Mouse (Mus musculus) embryonic facial prominence, embryonic 14.5 days (tissue): ENCODE measurements around the gene Lztr1. TPM values are rescaled to one million over a fixed set of nuclear protein-coding genes. Genes with fewer than 3 reads are reported as not detected.
"Not testable (repeated sequence)": the region's sequence is repeated elsewhere in the genome, so short reads cannot be mapped to it uniquely, and the experiment has no call there.

Experiments
- ATAC-seq: fragments of 200-750 bp; cut with Nextera tagmentation; 2 replicates; pipeline ENCODE4 v1.8.0; 2017; ENCODE audit warnings: low read depth, moderate number of reproducible peaks, moderate TSS enrichment
- DNase-seq: peaks from one replicate; pipeline ENCODE4 v3.0.0-alpha.2; 2015; ENCODE audit warnings: low spot score
- H3K27ac ChIP-seq: fragments of 300-500 bp; sonication (generic); replicated peaks from 2 replicates; pipeline ENCODE4 v1.5.1; 2014; ENCODE audit warnings: low read depth, mild to moderate bottlenecking, low read length, moderate library complexity
- H3K27me3 ChIP-seq: fragments of 300-500 bp; sonication (generic); replicated peaks from 2 replicates; pipeline ENCODE4 v1.6.1; 2014; ENCODE audit warnings: low read length; ENCODE audit not compliant: control insufficient read depth, insufficient read depth
- H3K36me3 ChIP-seq: fragments of 300-500 bp; sonication (generic); 2 replicates; pipeline ENCODE4 v1.6.1; 2014; ENCODE audit warnings: low read length, mixed read lengths; ENCODE audit not compliant: control insufficient read depth, insufficient read depth
- H3K4me1 ChIP-seq: fragments of 300-500 bp; sonication (generic); 2 replicates; pipeline ENCODE4 v1.6.1; 2014; ENCODE audit warnings: antibody characterized with exemption, low read length; ENCODE audit not compliant: control insufficient read depth, insufficient read depth
- H3K4me2 ChIP-seq: fragments of 300-500 bp; sonication (generic); 2 replicates; pipeline ENCODE4 v1.6.1; 2014; ENCODE audit warnings: low read depth, mild to moderate bottlenecking, low read length, moderate library complexity, mixed read lengths
- H3K4me3 ChIP-seq: fragments of 300-500 bp; sonication (generic); 2 replicates; pipeline ENCODE4 v1.5.1; 2014; ENCODE audit warnings: low read depth, mild to moderate bottlenecking, low read length
- H3K9ac ChIP-seq: fragments of 300-500 bp; sonication (generic); 2 replicates; pipeline ENCODE4 v1.6.1; 2014; ENCODE audit warnings: low read depth, mild to moderate bottlenecking, low read length, moderate library complexity, mixed read lengths
- H3K9me3 ChIP-seq: fragments of 300-500 bp; sonication (generic); 2 replicates; pipeline ENCODE4 v1.6.1; 2016; ENCODE audit warnings: low read length; ENCODE audit not compliant: control insufficient read depth
- WGBS: fragments of 180-500 bp; shearing (Covaris S2); extraction: QIAGEN DNeasy Blood & Tissue Kit; methylation state at CpG from one replicate; pipeline ENCODE4 v1.1.7; 2014; 5-methylcytosine and 5-hydroxymethylcytosine counted together
- polyA plus RNA-seq: library from polyadenylated mRNA; unstranded; fragments of >200 nt; fragmentation: Nextera tagmentation; extraction: Ambion mirVana; gene quantifications from 2 replicates; pipeline ENCODE4 v1.2.1, GENCODE M21; 2014

Gene Lztr1
- polyA plus RNA-seq, 1 experiment from 2014 or later, result 77.2 TPM

DNA sequence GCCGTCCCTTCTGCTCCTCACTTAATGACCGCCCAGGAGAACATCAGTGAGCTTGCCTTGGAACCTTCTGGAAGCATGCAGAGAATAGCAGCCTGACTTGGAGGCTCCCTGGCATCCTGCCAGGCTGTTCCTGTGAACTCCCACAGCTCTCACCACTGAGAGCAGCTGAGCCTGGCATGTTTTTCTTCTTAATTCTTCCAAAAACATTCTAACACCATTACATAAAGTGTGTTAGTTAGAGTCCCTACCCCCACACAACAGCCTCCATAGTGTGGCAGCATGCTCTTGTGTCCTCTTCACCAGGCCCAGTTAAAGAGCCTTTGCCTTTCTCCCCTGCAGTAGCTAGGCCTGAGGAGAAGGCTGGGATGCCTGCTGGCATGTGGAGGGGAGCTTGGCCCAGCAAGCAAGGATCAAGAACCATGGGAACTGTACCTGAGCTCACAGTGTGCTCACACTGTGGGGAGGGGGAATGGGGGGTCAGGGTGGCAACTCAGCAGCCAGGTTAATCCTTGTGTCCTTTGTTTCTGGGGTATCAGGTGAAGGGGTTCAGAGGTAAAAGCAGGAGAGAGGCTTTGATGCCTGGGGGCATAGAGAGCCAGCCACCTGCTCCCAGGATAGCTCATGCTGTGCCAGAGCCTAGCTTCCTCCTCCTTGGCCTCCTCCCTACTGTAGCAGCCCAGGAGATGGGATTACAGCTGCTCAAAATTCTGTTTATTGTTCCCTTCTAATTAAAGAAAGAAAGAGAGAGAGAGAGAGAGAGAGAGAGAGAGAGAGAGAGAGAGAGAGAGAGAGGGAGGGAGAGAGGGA lies 11.8 kb upstream of the Lztr1 start:
- ATAC-seq, result peak; percentile 80
- H3K9ac ChIP-seq, result no peak overlapping the region
- WGBS, result 74% methylated on average over 2 of the region's 2 CpGs

GRCm38 (mm10) chr16:17499249-17499883 lies 9.1 kb upstream of the Lztr1 start:
- Histone ChIP-seq H3K9me3 (no peaks in the 10 kb centered on the region), H3K36me3 (no peaks in the 10 kb centered on the region), H3K9ac (no peak overlapping the region), H3K4me1 (0 out of 2 replicates have a peak, but pooled peaks cover 9% of the 10 kb centered on the region), H3K27me3 (no peaks in the 10 kb centered on the region), H3K4me3 (no peak overlapping the region), H3K4me2 (no peak overlapping the region), H3K27ac (no peak overlapping the region)
- DNase-seq (no peak), ATAC-seq (peak; percentile 44; the same call in 1 of the 2 replicates)
- WGBS, result 36% methylated on average over 10 of the region's 10 CpGs

More for the DNA sequence above, 11.8 kb upstream of the Lztr1 start:
- Histone ChIP-seq H3K27me3 (no peaks in the 10 kb centered on the region), H3K4me3 (no peak overlapping the region), H3K4me2 (no peak overlapping the region), H3K36me3 (no peaks in the 10 kb centered on the region), H3K27ac (no peak overlapping the region), H3K4me1 (0 out of 2 replicates have a peak, but pooled peaks cover 9% of the 10 kb centered on the region), H3K9me3 (no peaks in the 10 kb centered on the region)
- DNase-seq, result peak; percentile 88

- no peaks in the 10 kb centered on the region for H3K4me1 ChIP-seq
- WGBS, result 74% methylated on average over 4 of the region's 4 CpGs
- no peak overlapping the region for H3K4me3 ChIP-seq
- H3K4me2 ChIP-seq, result no peak overlapping the region
- H3K9me3 ChIP-seq, result no peaks in the 10 kb centered on the region
- H3K36me3 ChIP-seq, result no peaks in the 10 kb centered on the region
- no peak overlapping the region for H3K27ac ChIP-seq
- no peak for ATAC-seq
- no peak for DNase-seq
- H3K27me3 ChIP-seq, result no peaks in the 10 kb centered on the region
- H3K9ac ChIP-seq, result no peak overlapping the region
Measured at GRCm38 (mm10) chr16:17502681-17503080, 5.8 kb upstream of the Lztr1 start.

DNA sequence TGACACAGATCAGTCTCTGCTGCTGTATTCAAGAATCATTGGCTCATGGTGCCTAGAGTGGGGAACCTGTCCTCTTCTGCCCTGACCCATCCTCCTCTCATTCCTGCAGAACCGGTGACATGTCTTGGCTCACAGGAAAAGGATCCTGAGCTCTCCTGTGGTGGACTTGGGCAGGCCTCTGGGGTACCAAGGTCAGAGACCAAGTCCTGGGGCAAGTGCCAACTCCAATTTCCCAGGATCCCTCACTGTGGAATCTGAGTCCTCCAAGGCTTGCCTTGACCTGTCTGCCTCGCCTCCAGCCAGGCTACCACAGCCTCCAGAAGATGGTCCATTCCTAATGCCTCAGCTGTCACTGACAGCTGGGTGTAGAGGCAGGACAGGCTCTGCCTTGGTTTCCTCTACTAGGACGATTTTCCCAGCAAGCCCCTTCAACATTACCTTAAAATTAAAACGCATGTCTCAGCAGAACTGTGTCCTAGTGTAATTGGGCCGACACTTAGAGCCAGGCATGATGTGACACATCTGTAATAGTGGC lies 1.4 kb upstream of the Lztr1 start:
- Histone ChIP-seq H3K9me3 (no peaks in the 10 kb centered on the region), H3K4me2 (no peak overlapping the region), H3K4me3 (no peak overlapping the region), H3K27ac (no peak overlapping the region), H3K4me1 (peaks cover 10% of the 10 kb centered on the region), H3K36me3 (peaks cover 9% of the 10 kb centered on the region), H3K27me3 (no peaks in the 10 kb centered on the region), H3K9ac (no peak overlapping the region)
- ATAC-seq (no peak), DNase-seq (no peak)
- 81% methylated on average over 5 of the region's 5 CpGs for WGBS

GRCm38 (mm10) chr16:17508031-17508430 lies 457 bp upstream of the Lztr1 start:
- not testable (repeated sequence) for ATAC-seq, H3K9me3 ChIP-seq, DNase-seq, H3K27me3 ChIP-seq
- WGBS, result 27% methylated on average over 3 of the region's 3 CpGs
- H3K4me3 ChIP-seq, result peak overlapping the region; percentile 83
- peak overlapping the region; percentile 87 for H3K4me2 ChIP-seq
- peaks cover 18% of the 10 kb centered on the region for H3K36me3 ChIP-seq
- H3K27ac ChIP-seq, result peak overlapping the region; percentile 94
- peak overlapping the region; percentile 74 for H3K9ac ChIP-seq
- peaks cover 10% of the 10 kb centered on the region for H3K4me1 ChIP-seq

GRCm38 (mm10) chr16:17509240-17509597 lies 731 bp downstream of the Lztr1 start:
- DNase-seq (no peak), ATAC-seq (no peak; the same call in 1 of the 2 replicates)
- peak overlapping the region; percentile 94 for H3K27ac ChIP-seq
- peaks cover 28% of the 10 kb centered on the region for H3K36me3 ChIP-seq
- WGBS, result 13% methylated on average over 9 of the region's 9 CpGs
- H3K4me3 ChIP-seq, result peak overlapping the region; percentile 83
- H3K4me2 ChIP-seq, result peak overlapping the region; percentile 87
- no peaks in the 10 kb centered on the region for H3K27me3 ChIP-seq
- H3K9me3 ChIP-seq, result no peaks in the 10 kb centered on the region
- peaks cover 10% of the 10 kb centered on the region for H3K4me1 ChIP-seq
- H3K9ac ChIP-seq, result peak overlapping the region; percentile 74

- Histone ChIP-seq H3K36me3 (peaks cover 33% of the 10 kb centered on the region), H3K9me3 (no peaks in the 10 kb centered on the region), H3K4me1 (peaks cover 10% of the 10 kb centered on the region), H3K27ac (no peak overlapping the region), H3K9ac (peak overlapping the region; percentile 74; the same call in 1 of the 2 replicates), H3K4me2 (peak overlapping the region; percentile 87; the same call in 1 of the 2 replicates), H3K27me3 (no peaks in the 10 kb centered on the region), H3K4me3 (peak overlapping the region; percentile 83; the same call in 1 of the 2 replicates)
- WGBS, result 93% methylated on average over 2 of the region's 2 CpGs
- no peak for DNase-seq
- ATAC-seq, result no peak
Measured at GRCm38 (mm10) chr16:17510143-17510542, 1.7 kb downstream of the Lztr1 start.

GRCm38 (mm10) chr16:17510686-17511085 lies 2.2 kb downstream of the Lztr1 start:
- H3K36me3 ChIP-seq, result peaks cover 38% of the 10 kb centered on the region
- peaks cover 10% of the 10 kb centered on the region for H3K4me1 ChIP-seq
- ATAC-seq (no peak), DNase-seq (no peak)
- H3K27me3 ChIP-seq, result no peaks in the 10 kb centered on the region
- no peak overlapping the region for H3K4me2 ChIP-seq
- 85% methylated on average over 2 of the region's 2 CpGs for WGBS
- no peaks in the 10 kb centered on the region for H3K9me3 ChIP-seq
- H3K9ac ChIP-seq, result no peak overlapping the region; the same call in 1 of the 2 replicates
- no peak overlapping the region for H3K27ac ChIP-seq
- no peak overlapping the region for H3K4me3 ChIP-seq
